Mouse (Mus musculus) megakaryocyte-erythroid progenitor cell, adult 5-6 weeks (primary cell): ENCODE data around the gene 1700013G24Rik. TPM values are rescaled to one million over a fixed set of nuclear protein-coding genes. Genes with fewer than 3 reads are reported as not detected.
"Not testable (repeated sequence)": the region's sequence is repeated elsewhere in the genome, so short reads cannot be mapped to it uniquely, and the experiment has no call there.

ENCODE experiments used
- ATAC-seq: replicated peaks from 2 replicates; pipeline ENCODE4 v1.8.0; 2016; ENCODE audit warnings: mild to moderate bottlenecking, inconsistent platforms; ENCODE audit not compliant: severe bottlenecking, poor library complexity, low FRiP score, low TSS enrichment
- total RNA-seq, 2 experiments: library from RNA; stranded (forward) in 1 of 2; stranded (reverse) in 1 of 2; fragments of 200-1000, 215-1000 nt in 1 of 2; fragments of >200 nt in 1 of 2; fragmentation: Nextera tagmentation in 1 of 2; gene quantifications; 2 replicates each; pipeline ENCODE4 v1.2.3; 2014 to 2017

The 1700013G24Rik gene
- total RNA-seq (2014; fragmentation: Nextera tagmentation): not detected in 2 replicates
- not detected in 2 replicates for total RNA-seq (2017)

GRCm38 (mm10) chr4:137453234-137453767, at the start of gene 1700013G24Rik:
Gene 1700013G24Rik (plus strand): TSS chr4:137453284.
- no peak for ATAC-seq

- no peak for ATAC-seq
Observed at GRCm38 (mm10) chr4:137405571-137405970, 47.5 kb upstream of the 1700013G24Rik start.

- ATAC-seq: no peak
Observed at GRCm38 (mm10) chr4:137409691-137410090, 43.4 kb upstream of the 1700013G24Rik start, which contains the start of gene Cela3a. Gene Cela3a (minus strand): TSS chr4:137409791.

- not testable (repeated sequence) for ATAC-seq
Observed at GRCm38 (mm10) chr4:137412185-137412709, 40.8 kb upstream of the 1700013G24Rik start.

GRCm38 (mm10) chr4:137414936-137415335, 38.1 kb upstream of the 1700013G24Rik start:
- no peak for ATAC-seq

- ATAC-seq: peak; percentile 67
Observed at GRCm38 (mm10) chr4:137417712-137418564, 35.1 kb upstream of the 1700013G24Rik start.

- ATAC-seq: peak; percentile 56; the same call in 1 of the 2 replicates
Observed at GRCm38 (mm10) chr4:137430502-137430901, 22.6 kb upstream of the 1700013G24Rik start, which contains the start of gene Cela3b. Gene Cela3b (minus strand): TSS chr4:137430540.

- not testable (repeated sequence) for ATAC-seq
Observed at GRCm38 (mm10) chr4:137432700-137433550, 20.2 kb upstream of the 1700013G24Rik start.

GRCm38 (mm10) chr4:137436979-137437669, 16.0 kb upstream of the 1700013G24Rik start:
- no peak for ATAC-seq

GRCm38 (mm10) chr4:137438842-137439241, 14.2 kb upstream of the 1700013G24Rik start:
- peak; percentile 96 for ATAC-seq

GRCm38 (mm10) chr4:137441332-137441731, 11.8 kb upstream of the 1700013G24Rik start:
- ATAC-seq: no peak

- peak; percentile 20; the same call in 1 of the 2 replicates for ATAC-seq
Observed at GRCm38 (mm10) chr4:137443625-137444024, 9.5 kb upstream of the 1700013G24Rik start.

GRCm38 (mm10) chr4:137445881-137446280, 7.2 kb upstream of the 1700013G24Rik start:
- no peak for ATAC-seq

- ATAC-seq: peak; percentile 66
Observed at GRCm38 (mm10) chr4:137447363-137448196, 5.5 kb upstream of the 1700013G24Rik start.

- peak; percentile 27; the same call in 1 of the 2 replicates for ATAC-seq
Observed at GRCm38 (mm10) chr4:137448197-137448596, 4.9 kb upstream of the 1700013G24Rik start.

GRCm38 (mm10) chr4:137448641-137449040, 4.4 kb upstream of the 1700013G24Rik start:
- ATAC-seq: no peak

GRCm38 (mm10) chr4:137449132-137449531, 4.0 kb upstream of the 1700013G24Rik start:
- ATAC-seq: 0 out of 2 replicates have a peak, but pooled peaks have one; percentile 16

- peak; percentile 15; the same call in 1 of the 2 replicates for ATAC-seq
Observed at GRCm38 (mm10) chr4:137449715-137450114, 3.4 kb upstream of the 1700013G24Rik start.
